Mouse (Mus musculus): ENCODE measurements at regions not wholly inside any gene's neighbourhood (a gene's known extent, or its start where the extent isn't known, plus 50 kb on each side); places are given as distances from the start of the nearest gene placed in this dataset.
A peak's percentile ranks its signal among the peaks of the same experiment; 100 is the strongest.

- DNase-seq = no peak
Observed at GRCm38 (mm10) chr6:147944940-147945676, 102.0 kb upstream of the Far2 start.

GRCm38 (mm10) chr6:147947997-147948396 is 99.1 kb upstream of the Far2 start:
- no peak for ATAC-seq (ENCODE audit: low read depth)
- H3K27ac ChIP-seq = no peak overlapping the region
- no peak overlapping the region for H3K9ac ChIP-seq
- H3K9me3 ChIP-seq (replicated peaks) = no peaks in the 10 kb centered on the region
- 62% methylated on average over 4 of the region's 4 CpGs for WGBS (ENCODE audit: insufficient replicate concordance)
- no peaks in the 10 kb centered on the region for H3K27me3 ChIP-seq
- no peak overlapping the region for H3K4me2 ChIP-seq
- DNase-seq = no peak
- H3K36me3 ChIP-seq = no peaks in the 10 kb centered on the region
- H3K4me1 ChIP-seq (replicated peaks) = no peaks in the 10 kb centered on the region
- H3K4me3 ChIP-seq (replicated peaks) = no peak overlapping the region

More at GRCm38 (mm10) chr6:147944940-147945676, 102.0 kb upstream of the Far2 start:
- H3K27ac ChIP-seq = no peak overlapping the region
- no peaks in the 10 kb centered on the region for H3K4me1 ChIP-seq (replicated peaks)
- no peaks in the 10 kb centered on the region for H3K27me3 ChIP-seq
- H3K9me3 ChIP-seq (replicated peaks) = no peaks in the 10 kb centered on the region
- no peaks in the 10 kb centered on the region for H3K36me3 ChIP-seq
- no peak overlapping the region for H3K9ac ChIP-seq
- no peak for ATAC-seq (ENCODE audit: low read depth)
- no peak overlapping the region for H3K4me2 ChIP-seq
- no peak overlapping the region for H3K4me3 ChIP-seq (replicated peaks)
- WGBS (ENCODE audit: insufficient replicate concordance) = 69% methylated on average over 4 of the region's 4 CpGs

- Histone ChIP-seq H3K4me2 (no peak overlapping the region), H3K27me3 (no peaks in the 10 kb centered on the region), H3K27ac (no peak overlapping the region), H3K36me3 (no peaks in the 10 kb centered on the region), H3K4me3 (replicated peaks) (no peak overlapping the region), H3K4me1 (replicated peaks) (no peaks in the 10 kb centered on the region), H3K9me3 (replicated peaks) (no peaks in the 10 kb centered on the region), H3K9ac (no peak overlapping the region)
- ATAC-seq (ENCODE audit: low read depth) (no peak), DNase-seq (no peak)
Observed at GRCm38 (mm10) chr6:147951642-147952041, 95.4 kb upstream of the Far2 start.

- ATAC-seq (ENCODE audit: low read depth) = no peak
- no peak overlapping the region for H3K4me3 ChIP-seq (replicated peaks)
- 39% methylated on average over 5 of the region's 5 CpGs for WGBS (ENCODE audit: insufficient replicate concordance)
- H3K4me2 ChIP-seq = no peak overlapping the region
- no peaks in the 10 kb centered on the region for H3K9me3 ChIP-seq (replicated peaks)
- no peak overlapping the region for H3K27ac ChIP-seq
- H3K36me3 ChIP-seq = no peaks in the 10 kb centered on the region
- no peaks in the 10 kb centered on the region for H3K27me3 ChIP-seq
- no peaks in the 10 kb centered on the region for H3K4me1 ChIP-seq (replicated peaks)
- H3K9ac ChIP-seq = no peak overlapping the region
- no peak for DNase-seq
Observed at GRCm38 (mm10) chr6:147953058-147953679, 93.9 kb upstream of the Far2 start.

DNA sequence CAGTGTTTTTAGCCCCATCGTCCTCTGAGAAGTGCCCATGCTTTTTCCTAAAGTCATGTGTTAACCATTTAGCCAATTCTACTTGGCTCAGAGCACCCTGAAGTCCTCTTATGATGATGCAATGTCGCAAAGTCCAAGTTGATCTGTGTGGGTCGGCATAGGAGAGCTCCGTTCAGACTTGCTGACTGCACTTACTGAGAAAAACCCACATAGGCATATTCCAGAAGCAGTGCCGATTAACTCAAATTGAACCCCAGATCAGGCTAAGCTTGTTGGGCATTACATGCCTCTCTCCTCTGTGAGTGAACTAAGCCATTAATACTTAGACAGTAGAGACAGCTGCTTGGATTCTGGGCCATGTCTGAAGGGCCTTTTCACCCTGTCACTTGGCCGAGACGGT is 93.3 kb upstream of the Far2 start:
- Histone ChIP-seq H3K4me3 (replicated peaks) (no peak overlapping the region), H3K9me3 (replicated peaks) (no peaks in the 10 kb centered on the region), H3K4me1 (replicated peaks) (no peaks in the 10 kb centered on the region), H3K4me2 (no peak overlapping the region), H3K9ac (no peak overlapping the region), H3K27ac (no peak overlapping the region), H3K27me3 (no peaks in the 10 kb centered on the region), H3K36me3 (no peaks in the 10 kb centered on the region)
- WGBS (ENCODE audit: insufficient replicate concordance) = 66% methylated on average over 7 of the region's 7 CpGs
- 0 out of 2 replicates have a peak, but pooled peaks have one; percentile 29 for ATAC-seq (ENCODE audit: low read depth)
- no peak for DNase-seq

GRCm38 (mm10) chr6:147954253-147954652 is 92.8 kb upstream of the Far2 start:
- H3K36me3 ChIP-seq = no peaks in the 10 kb centered on the region
- no peak overlapping the region for H3K9ac ChIP-seq
- DNase-seq = no peak
- H3K4me3 ChIP-seq (replicated peaks) = no peak overlapping the region
- no peaks in the 10 kb centered on the region for H3K9me3 ChIP-seq (replicated peaks)
- H3K4me1 ChIP-seq (replicated peaks) = no peaks in the 10 kb centered on the region
- H3K27ac ChIP-seq = no peak overlapping the region
- ATAC-seq (ENCODE audit: low read depth) = no peak
- 70% methylated on average over 1 of the region's 1 CpGs for WGBS (ENCODE audit: insufficient replicate concordance)
- no peaks in the 10 kb centered on the region for H3K27me3 ChIP-seq
- H3K4me2 ChIP-seq = no peak overlapping the region

- DNase-seq (no peak), ATAC-seq (ENCODE audit: low read depth) (peak; percentile 61; the same call in 1 of the 2 replicates)
- no peak overlapping the region for H3K4me2 ChIP-seq
- H3K4me3 ChIP-seq (replicated peaks) = no peak overlapping the region
- no peaks in the 10 kb centered on the region for H3K27me3 ChIP-seq
- H3K27ac ChIP-seq = no peak overlapping the region
- H3K9ac ChIP-seq = no peak overlapping the region
- WGBS (ENCODE audit: insufficient replicate concordance) = 49% methylated on average over 7 of the region's 7 CpGs
- H3K36me3 ChIP-seq = no peaks in the 10 kb centered on the region
- H3K9me3 ChIP-seq (replicated peaks) = no peaks in the 10 kb centered on the region
- H3K4me1 ChIP-seq (replicated peaks) = no peaks in the 10 kb centered on the region
Observed at GRCm38 (mm10) chr6:147954967-147955830, 91.9 kb upstream of the Far2 start.

DNA sequence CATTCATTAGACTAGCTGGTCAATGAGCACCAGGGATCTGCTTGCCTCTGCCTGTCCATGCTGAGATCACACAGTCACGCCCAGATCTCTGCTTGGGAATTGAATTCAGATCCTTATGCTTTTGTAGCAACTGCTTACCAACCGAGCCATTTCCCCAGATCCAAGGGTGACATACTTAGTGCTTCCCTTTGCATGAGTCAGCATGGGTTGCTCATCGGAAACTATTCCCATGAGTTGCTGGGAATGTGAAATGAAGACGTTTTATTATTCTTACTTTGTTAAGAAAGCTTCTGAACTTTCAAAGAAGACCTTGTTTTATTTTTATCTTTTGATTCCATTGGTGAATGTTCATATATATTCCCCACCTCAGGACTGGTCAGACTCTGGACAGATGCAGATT is 82.3 kb upstream of the Far2 start:
- H3K4me3 ChIP-seq (replicated peaks) = no peak overlapping the region
- no peaks in the 10 kb centered on the region for H3K27me3 ChIP-seq
- no peak overlapping the region for H3K4me2 ChIP-seq
- H3K9me3 ChIP-seq (replicated peaks) = no peaks in the 10 kb centered on the region
- H3K9ac ChIP-seq = no peak overlapping the region
- 64% methylated on average over 4 of the region's 4 CpGs for WGBS (ENCODE audit: insufficient replicate concordance)
- H3K27ac ChIP-seq = no peak overlapping the region
- H3K4me1 ChIP-seq (replicated peaks) = no peaks in the 10 kb centered on the region
- no peak for ATAC-seq (ENCODE audit: low read depth)
- no peaks in the 10 kb centered on the region for H3K36me3 ChIP-seq
- DNase-seq = no peak

GRCm38 (mm10) chr6:147970162-147970608 is 76.9 kb upstream of the Far2 start:
- ATAC-seq (ENCODE audit: low read depth) (no peak), DNase-seq (no peak)
- Histone ChIP-seq H3K4me1 (replicated peaks) (no peaks in the 10 kb centered on the region), H3K9me3 (replicated peaks) (no peaks in the 10 kb centered on the region), H3K4me2 (no peak overlapping the region), H3K9ac (no peak overlapping the region), H3K27ac (no peak overlapping the region), H3K4me3 (replicated peaks) (no peak overlapping the region), H3K36me3 (no peaks in the 10 kb centered on the region), H3K27me3 (no peaks in the 10 kb centered on the region)
- 65% methylated on average over 2 of the region's 2 CpGs for WGBS (ENCODE audit: insufficient replicate concordance)

- H3K27me3 ChIP-seq = no peaks in the 10 kb centered on the region
- no peak overlapping the region for H3K9ac ChIP-seq
- no peak overlapping the region for H3K4me3 ChIP-seq (replicated peaks)
- H3K36me3 ChIP-seq = no peaks in the 10 kb centered on the region
- no peak overlapping the region for H3K4me2 ChIP-seq
- 31% methylated on average over 1 of the region's 1 CpGs for WGBS (ENCODE audit: insufficient replicate concordance)
- ATAC-seq (ENCODE audit: low read depth) (no peak), DNase-seq (no peak)
- no peaks in the 10 kb centered on the region for H3K9me3 ChIP-seq (replicated peaks)
- H3K4me1 ChIP-seq (replicated peaks) = no peaks in the 10 kb centered on the region
- H3K27ac ChIP-seq = no peak overlapping the region
Observed at GRCm38 (mm10) chr6:147972552-147972951, 74.5 kb upstream of the Far2 start.

GRCm38 (mm10) chr6:147973059-147973458 is 74.0 kb upstream of the Far2 start:
- Histone ChIP-seq H3K36me3 (no peaks in the 10 kb centered on the region), H3K4me1 (replicated peaks) (no peaks in the 10 kb centered on the region), H3K27me3 (no peaks in the 10 kb centered on the region), H3K4me3 (replicated peaks) (no peak overlapping the region), H3K9ac (no peak overlapping the region), H3K27ac (no peak overlapping the region), H3K9me3 (replicated peaks) (no peaks in the 10 kb centered on the region), H3K4me2 (no peak overlapping the region)
- WGBS (ENCODE audit: insufficient replicate concordance) = 38% methylated on average over 2 of the region's 2 CpGs
- ATAC-seq (ENCODE audit: low read depth) (no peak), DNase-seq (no peak)
